ENCODE assay signal across 9 mouse cellular contexts in the genomic region with DNA sequence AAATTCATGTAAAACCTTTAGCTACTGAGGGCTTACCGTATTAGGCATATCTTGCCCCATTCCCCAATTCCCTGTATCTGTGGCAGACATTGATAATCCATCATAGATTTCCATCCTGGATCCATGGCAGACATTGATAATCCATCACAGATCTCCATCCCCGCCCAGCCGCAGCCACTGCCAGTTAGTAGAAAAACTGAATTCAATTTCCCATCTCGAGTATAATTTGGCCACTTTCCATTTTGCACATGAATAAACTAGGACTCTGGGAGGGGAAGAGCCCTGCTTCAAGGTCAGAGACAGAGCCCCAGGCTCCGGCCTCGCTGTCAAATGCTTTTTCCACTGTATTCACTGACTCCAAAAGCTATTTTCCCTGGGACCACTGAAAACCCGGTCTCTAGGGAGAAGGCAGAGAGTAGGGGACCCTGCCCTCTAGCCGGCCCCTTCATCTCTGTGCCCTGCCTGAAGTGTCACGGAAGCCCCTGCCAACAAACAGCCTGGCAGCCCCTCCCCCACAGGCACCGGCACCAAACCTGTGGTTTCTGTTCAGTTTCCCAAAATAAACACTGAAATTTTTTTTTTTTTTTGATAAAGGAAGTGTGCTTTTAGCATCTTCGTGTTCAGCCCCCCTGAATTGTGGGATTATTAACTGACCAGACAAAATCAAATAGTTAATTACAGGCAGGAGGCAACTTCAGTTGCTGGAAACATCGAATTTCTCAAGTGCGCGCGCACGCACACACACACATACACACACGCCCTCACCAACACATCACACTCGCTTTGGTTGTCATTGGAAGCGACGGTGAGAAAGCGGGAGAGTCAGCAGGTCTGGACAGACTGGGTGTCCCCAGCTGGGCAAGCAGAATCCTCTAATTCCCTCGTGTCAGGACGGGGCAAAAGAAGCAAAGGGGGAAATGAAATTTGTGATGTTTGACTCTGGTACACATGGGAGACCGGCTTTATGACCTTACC. TPM values are rescaled to one million over a fixed set of nuclear protein-coding genes. Genes with fewer than 3 reads are reported as not detected.
A peak's percentile ranks its signal among the peaks of the same experiment; 100 is the strongest.
DNase-seq lines count a peak whose midpoint lies in the region; ATAC-seq lines count a peak whose summit lies in the region.
"Had no signal": no experiment of that assay in that cellular context is flagged by ENCODE, and none has a peak within 500 bp of the region (broad histone marks: within the 10 kb centered on the region; RNA-seq: fewer than 3 reads in every experiment).

No protein-coding gene starts in this region.

- no peaks in the 10 kb centered on the region for H3K36me3 ChIP-seq in heart, embryonic 15.5 days
- no peaks in the 10 kb centered on the region for H3K36me3 ChIP-seq in hindbrain, embryonic 11.5 days (ENCODE audit: control insufficient read depth, insufficient read depth, low read length)
- no peaks in the 10 kb centered on the region for H3K36me3 ChIP-seq in neural tube, embryonic 15.5 days

- peak overlapping the region; percentile 42; the same call in 1 of the 2 replicates for H3K4me2 ChIP-seq in heart, embryonic 15.5 days
- peak overlapping the region; percentile 27 for H3K4me2 ChIP-seq in hindbrain, embryonic 11.5 days (replicated peaks; ENCODE audit: low read depth, low read length)
- H3K4me2 ChIP-seq in neural tube, embryonic 15.5 days: peak overlapping the region; percentile 31

- WGBS in heart, embryonic 15.5 days: 53% methylated on average over 24 of the region's 24 CpGs
- WGBS in hindbrain, embryonic 11.5 days: 57% methylated on average over 24 of the region's 24 CpGs
- 54% methylated on average over 24 of the region's 24 CpGs for WGBS in neural tube, embryonic 15.5 days

- no peaks in the 10 kb centered on the region for H3K27me3 ChIP-seq in heart, embryonic 15.5 days
- H3K27me3 ChIP-seq in hindbrain, embryonic 11.5 days (ENCODE audit: control insufficient read depth, insufficient read depth, low read length): no peaks in the 10 kb centered on the region
- no peaks in the 10 kb centered on the region for H3K27me3 ChIP-seq in neural tube, embryonic 15.5 days (replicated peaks)
- H3K27me3 ChIP-seq: Patski had no signal

- H3K4me1 ChIP-seq in heart, embryonic 15.5 days (replicated peaks): 0 out of 2 replicates have a peak, but pooled peaks cover 2% of the 10 kb centered on the region
- H3K4me1 ChIP-seq in hindbrain, embryonic 11.5 days (replicated peaks; ENCODE audit: control insufficient read depth, insufficient read depth, low read length): no peaks in the 10 kb centered on the region; the same call in 1 of the 2 replicates
- H3K4me1 ChIP-seq in neural tube, embryonic 15.5 days: no peaks in the 10 kb centered on the region

- ATAC-seq in heart, embryonic 15.5 days (replicated peaks; ENCODE audit: insufficient number of reproducible peaks, insufficient read depth, low FRiP score, low read depth): no peak
- ATAC-seq in hindbrain, embryonic 11.5 days (ENCODE audit: low FRiP score): no peak
- no peak for ATAC-seq in neural tube, embryonic 15.5 days (ENCODE audit: low FRiP score)
- no peak for ATAC-seq in activated CD4-positive, CD25-positive, alpha-beta regulatory T cell, adult 4 months
- ATAC-seq: Patski had no signal

- no peak for DNase-seq in heart, adult 9 months (ENCODE audit: low spot score in 2 of 2)
- peak; percentile 81 for DNase-seq in MN1 (ENCODE audit: low spot score)
- peak; percentile 45 for DNase-seq in hindbrain, embryonic 11.5 days (ENCODE audit: low spot score)
- no peak for DNase-seq in urinary bladder, adult 18-20 months (ENCODE audit: low spot score in 2 of 2)
- DNase-seq in layer of hippocampus, postnatal 14 days (ENCODE audit: low spot score in 2 of 2): no peak

- 0 out of 2 replicates have a peak overlapping the region, but pooled peaks have one; percentile 16 for H3K4me3 ChIP-seq in heart, embryonic 15.5 days
- peak overlapping the region; percentile 12; the same call in 1 of the 2 replicates for H3K4me3 ChIP-seq in hindbrain, embryonic 11.5 days (ENCODE audit: low read depth, low read length)
- no peak overlapping the region for H3K4me3 ChIP-seq in neural tube, embryonic 15.5 days (replicated peaks)

- no peak overlapping the region for H3K27ac ChIP-seq in heart, embryonic 15.5 days
- peak overlapping the region; percentile 62 for H3K27ac ChIP-seq in hindbrain, embryonic 11.5 days (ENCODE audit: low read depth, low read length)
- H3K27ac ChIP-seq in neural tube, embryonic 15.5 days (replicated peaks): peak overlapping the region; percentile 28; the same call in 1 of the 2 replicates

- H3K9ac ChIP-seq in heart, embryonic 15.5 days: no peak overlapping the region
- H3K9ac ChIP-seq in hindbrain, embryonic 11.5 days (ENCODE audit: low read depth, low read length): 0 out of 2 replicates have a peak overlapping the region, but pooled peaks have one; percentile 31
- no peak overlapping the region; the same call in 1 of the 2 replicates for H3K9ac ChIP-seq in neural tube, embryonic 15.5 days (replicated peaks)

- no peaks in the 10 kb centered on the region for H3K9me3 ChIP-seq in heart, embryonic 15.5 days (replicated peaks)
- no peaks in the 10 kb centered on the region for H3K9me3 ChIP-seq in hindbrain, embryonic 11.5 days (ENCODE audit: control insufficient read depth, low read length)
- no peaks in the 10 kb centered on the region for H3K9me3 ChIP-seq in neural tube, embryonic 15.5 days (replicated peaks)

RNA-seq across cellular contexts. Expression of a gene that starts 14.0 kb away (rescaled TPM):
- polyA plus RNA-seq in heart, embryonic 15.5 days (2015; fragmentation: Nextera tagmentation; extraction: Ambion mirVana): 2.0 and 3.5 TPM in 2 replicates
- polyA plus RNA-seq in hindbrain, embryonic 11.5 days (2014; fragmentation: Nextera tagmentation; extraction: Ambion mirVana): 136 and 141 TPM in 2 replicates
- polyA plus RNA-seq in neural tube, embryonic 15.5 days (2015; fragmentation: Nextera tagmentation; extraction: Ambion mirVana): 29.4 and 37.9 TPM in 2 replicates
- polyA plus RNA-seq in activated CD4-positive, CD25-positive, alpha-beta regulatory T cell, adult 4 months (2017; shearing (Covaris generic)): not detected
- total RNA-seq in layer of hippocampus, postnatal 14 days (2021): 10 to 100 TPM; 70.6 to 71.8 TPM

RNA-seq across cellular contexts. Expression of a gene that starts 50.7 kb away (rescaled TPM):
- 0.32 and 0.52 TPM in 2 replicates for polyA plus RNA-seq in heart, embryonic 15.5 days (2015; fragmentation: Nextera tagmentation; extraction: Ambion mirVana)
- 0.56 and 1.1 TPM in 2 replicates for polyA plus RNA-seq in hindbrain, embryonic 11.5 days (2014; fragmentation: Nextera tagmentation; extraction: Ambion mirVana)
- 0.81 and 1.1 TPM in 2 replicates for polyA plus RNA-seq in neural tube, embryonic 15.5 days (2015; fragmentation: Nextera tagmentation; extraction: Ambion mirVana)
- polyA plus RNA-seq in activated CD4-positive, CD25-positive, alpha-beta regulatory T cell, adult 4 months (2017; shearing (Covaris generic)): not detected
- total RNA-seq in layer of hippocampus, postnatal 14 days (2021): not detected
- polyA plus RNA-seq: Patski had no signal

Comparison
In these comparisons a context has a peak if more than half of its experiments do, and no peak if none do; other contexts are left out.
1. DNase-seq: peak in MN1 (single experiment) and hindbrain, embryonic 11.5 days (single experiment); none in heart, adult 9 months (0 of 2), urinary bladder, adult 18-20 months (0 of 2) and layer of hippocampus, postnatal 14 days (0 of 2).
2. Peak in every context shown above with its lines, with median percentiles within 50 percentile points of each other: H3K4me2 ChIP-seq.